Mouse (Mus musculus) A20 (cell line): ENCODE results near the gene Zg16.

Experiments used
- DNase-seq: peaks from one replicate; pipeline ENCODE4 v3.0.0-alpha.2; 2011; ENCODE audit warnings: low read depth, low spot score

Zg16 gene

DNA sequence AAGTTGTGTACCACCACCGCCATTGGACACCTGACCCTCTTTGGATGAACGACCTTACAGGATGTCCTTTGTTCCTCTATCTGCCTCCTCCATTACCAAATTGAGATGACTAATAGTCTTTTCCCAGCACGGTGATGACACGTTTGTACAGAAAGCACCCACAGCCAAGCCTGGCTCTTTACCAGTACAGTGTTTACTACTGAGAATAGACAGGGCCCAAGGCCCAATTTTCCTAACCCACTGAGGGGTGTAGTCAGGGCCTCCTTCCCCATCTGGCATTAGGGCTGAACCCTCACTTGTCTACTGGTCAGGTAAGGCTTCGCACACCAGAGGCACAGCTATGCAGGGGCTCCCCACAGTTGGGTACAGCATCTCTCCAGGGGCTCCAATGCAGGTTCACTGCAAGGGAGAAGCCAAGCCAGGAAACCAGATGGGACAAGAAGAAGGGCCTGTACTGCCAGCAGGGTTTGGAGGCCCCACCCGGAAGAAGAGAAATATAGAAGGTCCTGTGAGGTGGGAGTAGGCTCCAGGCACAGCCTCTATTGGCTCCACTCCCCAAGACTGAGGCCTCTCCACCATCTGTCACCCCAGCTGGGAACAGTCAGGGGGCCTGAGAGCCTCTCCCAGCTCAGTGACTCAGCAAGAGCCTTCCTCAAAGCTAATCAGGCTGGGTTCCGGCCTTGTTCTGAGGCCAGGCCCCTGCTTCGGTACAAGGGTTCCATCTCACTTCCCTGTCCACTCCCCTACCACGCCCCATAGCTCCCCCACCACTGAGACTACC, 78.7 kb downstream of the Zg16 start:
- DNase-seq = peak; percentile 45

DNA sequence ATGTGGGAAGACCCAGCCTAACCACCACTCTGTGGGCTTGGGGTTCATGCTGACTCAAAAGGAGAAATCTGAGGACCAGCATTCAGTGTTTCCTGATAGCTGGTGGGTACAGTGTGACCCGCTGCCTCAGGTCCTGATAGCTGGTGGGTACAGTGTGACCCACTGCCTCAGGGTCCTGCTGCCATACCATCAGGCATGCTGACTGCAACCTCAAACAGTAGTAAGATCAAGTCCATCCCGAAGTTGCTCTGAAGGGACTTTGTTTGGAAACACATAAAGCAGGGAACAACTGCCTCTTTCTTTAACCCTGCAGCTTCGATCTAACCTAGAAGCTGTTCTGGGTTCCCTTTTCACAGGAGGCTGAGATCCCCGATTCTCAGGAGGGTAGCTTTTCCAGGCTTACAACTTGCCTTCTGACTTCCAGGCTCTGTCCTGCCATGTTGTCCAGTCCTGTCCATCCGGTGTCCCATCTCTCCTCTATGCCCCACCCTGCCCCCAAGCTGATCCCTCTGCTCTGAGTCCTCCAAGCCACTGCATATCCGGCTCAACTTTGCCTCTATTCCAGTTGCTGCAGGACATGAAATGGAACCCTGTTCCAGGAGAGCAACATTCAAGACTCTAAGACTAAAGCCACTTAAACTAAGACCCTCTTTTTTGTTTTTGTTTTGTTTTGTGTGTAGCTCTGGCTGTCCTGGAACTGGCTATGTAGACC, 79.7 kb downstream of the Zg16 start:
- no peak for DNase-seq

DNA sequence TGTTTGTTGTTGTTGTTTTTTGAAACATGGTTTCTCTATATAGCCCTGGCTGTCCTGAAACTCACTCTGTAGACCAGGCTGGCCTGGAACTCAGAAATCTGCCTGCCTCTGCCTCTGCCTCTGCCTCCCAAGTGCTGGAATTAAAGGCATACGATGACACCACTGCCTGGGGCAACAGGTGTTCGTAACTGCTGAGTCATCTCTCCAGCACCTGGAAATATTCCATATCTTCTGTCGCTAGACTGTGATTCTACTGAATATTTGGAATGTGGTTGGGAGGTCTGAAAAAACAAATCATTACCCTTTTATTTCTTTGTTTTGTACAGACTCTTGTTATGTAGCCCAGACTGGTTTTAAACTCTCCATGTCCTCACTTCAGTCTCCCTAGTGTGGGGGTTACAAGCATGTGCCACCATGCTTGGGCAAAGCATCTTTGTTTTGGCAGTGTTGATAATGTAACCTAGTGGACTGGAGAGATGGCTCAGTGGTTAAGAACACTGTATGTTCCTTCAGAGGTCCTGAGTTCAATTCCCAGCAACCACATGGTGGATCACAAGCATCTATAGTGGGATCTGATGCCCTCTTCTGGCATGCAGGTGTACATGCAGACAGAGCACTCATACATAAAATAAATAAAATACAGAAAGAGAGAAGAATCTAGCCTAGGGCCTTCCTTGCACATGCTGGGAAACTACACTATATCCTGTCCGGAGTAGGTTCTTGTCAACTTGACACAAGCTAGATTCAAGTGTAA, 82.8 kb downstream of the Zg16 start:
- peak; percentile 39 for DNase-seq

DNA sequence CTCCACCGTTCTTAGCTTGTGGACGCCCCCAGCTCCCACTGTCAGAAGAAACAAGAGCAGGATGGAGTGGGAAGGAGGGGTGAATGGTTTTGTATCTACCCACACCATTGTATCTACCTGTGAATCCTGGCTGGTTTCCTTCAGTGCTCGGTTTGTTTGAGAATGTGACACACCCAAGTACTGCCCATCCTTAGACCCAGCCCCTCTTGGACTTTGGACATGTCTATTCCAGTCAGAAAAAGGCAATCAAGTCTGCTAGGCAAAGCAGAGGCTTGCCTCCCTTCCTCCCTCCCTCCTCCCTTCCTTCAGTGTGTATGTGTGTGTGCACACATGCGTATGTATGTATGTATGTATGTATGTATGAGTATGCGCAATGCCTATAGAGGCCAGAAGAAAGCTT, 83.5 kb downstream of the Zg16 start:
- DNase-seq = no peak
